Mouse (Mus musculus): ENCODE measurements around the gene Stambpl1. TPM values are rescaled to one million over a fixed set of nuclear protein-coding genes. Genes with fewer than 3 reads are reported as not detected.

Gene Stambpl1
- total and polyA plus RNA-seq, 3 experiments, result 3.7 to 5.9 (median 3.8) TPM

DNA sequence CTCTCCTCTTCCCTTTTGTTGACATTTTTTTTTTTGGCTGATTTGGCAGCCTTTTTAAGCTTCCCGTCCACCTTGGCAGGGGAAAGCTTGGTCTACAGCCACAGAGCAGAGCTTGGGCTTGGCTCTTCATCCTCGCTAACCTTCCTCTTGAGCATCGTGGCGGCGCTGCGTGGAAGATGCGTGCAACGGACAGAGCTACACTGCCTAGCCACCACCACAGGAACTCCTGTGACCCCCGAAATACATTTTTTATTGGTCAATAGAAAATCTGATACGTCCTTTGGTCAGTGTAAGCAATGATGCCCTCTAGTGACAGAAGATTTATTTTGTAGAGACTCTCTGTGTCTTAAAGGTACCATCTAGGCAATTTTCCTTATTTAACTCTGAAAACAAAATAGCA is 92.4 kb downstream of the Stambpl1 start:
- DNase-seq, result no peak

DNA sequence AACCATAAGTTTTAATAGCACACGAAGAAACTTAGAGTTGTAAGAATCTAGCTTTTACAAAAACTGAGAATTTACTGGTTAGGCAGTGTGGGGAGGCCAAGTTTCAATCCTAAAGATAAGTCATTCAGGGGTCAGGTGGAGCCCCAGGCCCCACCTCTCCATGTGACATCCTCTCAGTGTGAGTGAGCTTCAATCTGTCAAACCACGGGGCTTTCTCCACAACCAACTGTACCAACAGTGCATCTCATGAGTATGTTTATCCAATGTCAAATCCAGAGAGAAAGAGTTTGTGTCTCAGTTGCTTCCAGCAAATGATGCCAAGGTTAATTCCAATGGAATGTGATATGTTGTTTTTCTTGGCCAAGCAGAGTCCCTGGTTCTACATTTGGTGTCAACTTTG is 92.8 kb downstream of the Stambpl1 start:
- DNase-seq, result no peak

GRCm38 (mm10) chr19:34287221-34287620 is 95.2 kb downstream of the Stambpl1 start:
- DNase-seq, result no peak

DNA sequence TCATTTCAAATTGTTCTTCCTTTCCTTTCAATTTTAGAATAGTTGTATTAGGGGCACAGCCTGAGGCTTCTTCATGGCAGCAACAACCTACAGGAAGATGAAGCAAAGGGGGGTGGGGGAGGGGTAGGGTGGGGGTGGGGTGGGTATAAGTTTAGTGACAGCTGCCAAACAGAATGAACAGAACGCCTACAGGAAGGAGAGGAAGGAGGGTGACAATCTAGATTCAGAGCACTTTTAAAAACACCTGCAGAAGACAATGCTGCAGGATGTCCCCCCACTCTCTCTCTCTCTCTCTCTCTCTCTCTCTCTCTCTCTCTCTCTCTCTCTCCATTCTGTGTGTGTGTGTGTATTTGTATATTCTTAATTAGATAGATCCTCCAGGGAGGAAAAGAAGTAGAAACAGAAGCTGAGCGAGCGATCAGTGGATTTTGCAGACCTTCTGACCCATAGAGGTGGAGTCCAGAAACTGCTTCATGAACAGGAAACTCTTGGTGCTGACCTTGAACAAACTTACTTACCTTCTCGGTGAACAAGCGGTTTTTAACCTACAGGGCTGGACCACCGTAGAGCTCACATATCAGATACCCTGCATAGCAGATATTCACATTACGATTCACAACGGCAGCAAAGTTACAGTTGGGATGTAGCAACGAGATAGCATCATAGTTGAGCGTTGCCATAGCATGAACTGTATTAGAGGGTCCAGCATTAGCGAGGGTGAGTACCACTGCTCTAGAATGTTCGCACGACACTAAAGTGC is 95.8 kb downstream of the Stambpl1 start:
- no peak for DNase-seq

DNA sequence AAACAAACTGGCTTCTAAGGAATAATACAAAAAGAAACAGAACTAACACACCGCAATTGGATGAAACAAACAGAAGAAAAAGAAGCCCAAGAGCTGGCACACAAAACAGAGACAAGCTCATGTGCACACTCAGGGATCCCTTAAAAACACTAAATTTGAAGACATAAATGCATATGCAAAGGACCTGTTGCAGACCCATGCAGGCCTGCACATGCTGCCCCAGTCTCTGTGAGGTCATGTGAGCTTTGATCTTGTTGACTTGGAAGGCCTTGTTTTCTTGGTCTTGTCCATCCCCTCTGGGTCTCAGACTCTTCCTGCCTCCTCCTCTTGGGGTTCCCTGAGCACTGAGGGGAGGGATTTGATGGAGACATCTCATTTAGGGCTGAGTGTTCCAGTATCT is 96.7 kb downstream of the Stambpl1 start:
- no peak for DNase-seq

Other genes with a start within 250 kb of the Stambpl1 start
- gene Lipf, start 231.0 kb upstream of the Stambpl1 start, total RNA-seq (2021), result not detected
- not detected in 2 replicates for gene Lipf, start 231.0 kb upstream of the Stambpl1 start, polyA plus RNA-seq (2012; rRNA removed)
- gene Lipk, start 183.9 kb upstream of the Stambpl1 start, total RNA-seq (2021), result under 1 TPM; 0.17 to 0.35 TPM
- 0.04 TPM in 1 of 2 replicates, not detected in the other for gene Lipk, start 183.9 kb upstream of the Stambpl1 start, polyA plus RNA-seq (2012; rRNA removed)
- gene Lipn, start 124.9 kb upstream of the Stambpl1 start, total RNA-seq (2021), result under 1 TPM in 1 of 2 experiments, not detected in 1; 0.69 TPM
- not detected in 2 replicates for gene Lipn, start 124.9 kb upstream of the Stambpl1 start, polyA plus RNA-seq (2012; rRNA removed)
- gene Lipm, start 91.3 kb upstream of the Stambpl1 start, total RNA-seq (2021), result not detected
- gene Lipm, start 91.3 kb upstream of the Stambpl1 start, polyA plus RNA-seq (2012; rRNA removed), result not detected in 2 replicates
- not detected for gene Ankrd22, start 26.2 kb upstream of the Stambpl1 start, total RNA-seq (2021)
- gene Ankrd22, start 26.2 kb upstream of the Stambpl1 start, polyA plus RNA-seq (2012; rRNA removed), result not detected in 2 replicates
- gene Acta2, start 63.4 kb downstream of the Stambpl1 start, total RNA-seq (2021), result 10 to 100 TPM; 41.2 to 96.7 TPM
- gene Acta2, start 63.4 kb downstream of the Stambpl1 start, polyA plus RNA-seq (2012; rRNA removed), result 22.7 and 23.2 TPM in 2 replicates
- gene Fas, start 98.4 kb downstream of the Stambpl1 start, total RNA-seq (2021), result 1 to 10 TPM; 8.6 TPM
- 0.19 and 0.42 TPM in 2 replicates for gene Fas, start 98.4 kb downstream of the Stambpl1 start, polyA plus RNA-seq (2012; rRNA removed)